Mouse (Mus musculus) neural tube, embryonic 11.5 days (tissue): Measurements from ENCODE around the gene Prkaca. TPM values are rescaled to one million over a fixed set of nuclear protein-coding genes. Genes with fewer than 3 reads are reported as not detected.
A peak's percentile ranks its signal among the peaks of the same experiment; 100 is the strongest.

Source experiments
- ATAC-seq: fragments of 200-750 bp; cut with Nextera tagmentation; 2 replicates; pipeline ENCODE4 v1.8.0; 2017; ENCODE audit warnings: moderate number of reproducible peaks, mild to moderate bottlenecking, moderate TSS enrichment, moderate library complexity; ENCODE audit not compliant: insufficient read depth, low FRiP score, low TSS enrichment
- DNase-seq: peaks from one replicate; pipeline ENCODE4 v3.0.0-alpha.2; 2015; ENCODE audit warnings: low spot score
- H3K27ac ChIP-seq: fragments of 300-500 bp; sonication (generic); 2 replicates; pipeline ENCODE4 v1.5.1; 2014; ENCODE audit warnings: low read depth, mild to moderate bottlenecking, low read length
- H3K27me3 ChIP-seq: fragments of 300-500 bp; sonication (generic); 2 replicates; pipeline ENCODE4 v1.6.1; 2014; ENCODE audit warnings: mild to moderate bottlenecking, low read length, mixed read lengths; ENCODE audit not compliant: control insufficient read depth, insufficient read depth
- H3K36me3 ChIP-seq: fragments of 300-500 bp; sonication (generic); 2 replicates; pipeline ENCODE4 v1.6.1; 2014; ENCODE audit warnings: mild to moderate bottlenecking, low read length, moderate library complexity, mixed read lengths; ENCODE audit not compliant: control insufficient read depth, insufficient read depth
- H3K4me1 ChIP-seq: fragments of 300-500 bp; sonication (generic); 2 replicates; pipeline ENCODE4 v1.6.1; 2014; ENCODE audit warnings: low read length, mixed read lengths; ENCODE audit not compliant: control insufficient read depth, insufficient read depth
- H3K4me2 ChIP-seq: fragments of 300-500 bp; sonication (generic); 2 replicates; pipeline ENCODE4 v1.6.1; 2014; ENCODE audit warnings: low read depth, mild to moderate bottlenecking, moderate library complexity
- H3K4me3 ChIP-seq: fragments of 300-500 bp; sonication (generic); 2 replicates; pipeline ENCODE4 v1.5.1; 2014; ENCODE audit warnings: low read depth, low read length
- H3K9ac ChIP-seq: fragments of 300-500 bp; sonication (generic); 2 replicates; pipeline ENCODE4 v1.6.1; 2014; ENCODE audit warnings: mild to moderate bottlenecking, low read length
- H3K9me3 ChIP-seq: fragments of 300-500 bp; sonication (generic); 2 replicates; pipeline ENCODE4 v1.6.1; 2016; ENCODE audit warnings: low read length; ENCODE audit not compliant: control insufficient read depth
- WGBS: fragments of 180-500 bp; shearing (Covaris S2); extraction: QIAGEN DNeasy Blood & Tissue Kit; methylation state at CpG from one replicate; pipeline ENCODE4 v1.1.7; 2014; 5-methylcytosine and 5-hydroxymethylcytosine counted together
- polyA plus RNA-seq: library from polyadenylated mRNA; unstranded; fragments of >200 nt; fragmentation: Nextera tagmentation; extraction: Ambion mirVana; gene quantifications from 2 replicates; pipeline ENCODE4 v1.2.1, GENCODE M21; 2014

Prkaca gene
- 154 and 171 TPM in 2 replicates for polyA plus RNA-seq

GRCm38 (mm10) chr8:83972150-83973120, at the start of gene Prkaca:
Gene Prkaca (plus strand): TSS chr8:83972993.
- Histone ChIP-seq H3K9ac (peak within 1 kb of the TSS; percentile 81), H3K4me1 (peaks cover 11% of the 10 kb centered on the region), H3K27ac (peak within 1 kb of the TSS; percentile 64), H3K4me2 (peak within 1 kb of the TSS; percentile 95), H3K27me3 (no peaks in the 10 kb centered on the region), H3K36me3 (peaks cover 2% of the 10 kb centered on the region), H3K4me3 (peak within 1 kb of the TSS; percentile 94), H3K9me3 (no peaks in the 10 kb centered on the region)
- WGBS, result under 1% methylated on average over 82 of the region's 94 CpGs
- DNase-seq (peak; percentile 99), ATAC-seq (peak; percentile 100)

- ATAC-seq, result no peak
- Histone ChIP-seq H3K4me2 (no peak overlapping the region), H3K36me3 (peaks cover 8% of the 10 kb centered on the region), H3K9me3 (no peaks in the 10 kb centered on the region), H3K4me1 (no peaks in the 10 kb centered on the region), H3K27ac (no peak overlapping the region), H3K27me3 (no peaks in the 10 kb centered on the region), H3K4me3 (no peak overlapping the region), H3K9ac (no peak overlapping the region)
- DNase-seq, result no peak
- 90% methylated on average over 5 of the region's 5 CpGs for WGBS
These were observed 48.2 kb upstream of the Prkaca start for GRCm38 (mm10) chr8:83924585-83924984.

GRCm38 (mm10) chr8:83926266-83926665, 46.5 kb upstream of the Prkaca start:
- Histone ChIP-seq H3K36me3 (peaks cover 11% of the 10 kb centered on the region), H3K9me3 (no peaks in the 10 kb centered on the region), H3K4me2 (no peak overlapping the region), H3K27ac (no peak overlapping the region), H3K4me3 (no peak overlapping the region), H3K9ac (no peak overlapping the region), H3K27me3 (no peaks in the 10 kb centered on the region), H3K4me1 (no peaks in the 10 kb centered on the region)
- WGBS, result 70% methylated on average over 7 of the region's 7 CpGs
- ATAC-seq, result no peak
- DNase-seq, result no peak

GRCm38 (mm10) chr8:83934222-83934621, 38.6 kb upstream of the Prkaca start:
- 89% methylated on average over 5 of the region's 5 CpGs for WGBS
- no peak overlapping the region for H3K9ac ChIP-seq
- H3K27ac ChIP-seq, result no peak overlapping the region
- H3K9me3 ChIP-seq, result no peaks in the 10 kb centered on the region
- H3K36me3 ChIP-seq, result peaks cover 32% of the 10 kb centered on the region
- H3K27me3 ChIP-seq, result no peaks in the 10 kb centered on the region
- ATAC-seq (no peak), DNase-seq (no peak)
- no peak overlapping the region for H3K4me3 ChIP-seq
- H3K4me2 ChIP-seq, result no peak overlapping the region
- no peaks in the 10 kb centered on the region for H3K4me1 ChIP-seq

- peaks cover 32% of the 10 kb centered on the region for H3K36me3 ChIP-seq
These were observed 37.8 kb upstream of the Prkaca start for GRCm38 (mm10) chr8:83934994-83935393.

GRCm38 (mm10) chr8:83935435-83935834, 37.4 kb upstream of the Prkaca start:
- no peaks in the 10 kb centered on the region for H3K4me1 ChIP-seq
- H3K4me2 ChIP-seq, result no peak overlapping the region
- DNase-seq (no peak), ATAC-seq (no peak)
- H3K4me3 ChIP-seq, result no peak overlapping the region
- H3K27me3 ChIP-seq, result no peaks in the 10 kb centered on the region
- H3K9ac ChIP-seq, result no peak overlapping the region
- peaks cover 32% of the 10 kb centered on the region for H3K36me3 ChIP-seq
- WGBS, result 88% methylated on average over 8 of the region's 8 CpGs
- H3K9me3 ChIP-seq, result no peaks in the 10 kb centered on the region
- H3K27ac ChIP-seq, result no peak overlapping the region

More at GRCm38 (mm10) chr8:83934994-83935393, 37.8 kb upstream of the Prkaca start:
- no peak for ATAC-seq
- Histone ChIP-seq H3K27me3 (no peaks in the 10 kb centered on the region), H3K4me3 (no peak overlapping the region), H3K9me3 (no peaks in the 10 kb centered on the region), H3K4me2 (no peak overlapping the region), H3K27ac (no peak overlapping the region), H3K9ac (no peak overlapping the region), H3K4me1 (no peaks in the 10 kb centered on the region)
- DNase-seq, result no peak
- 83% methylated on average over 2 of the region's 2 CpGs for WGBS

GRCm38 (mm10) chr8:83937645-83938044, 35.1 kb upstream of the Prkaca start:
- H3K27ac ChIP-seq, result no peak overlapping the region
- no peaks in the 10 kb centered on the region for H3K27me3 ChIP-seq
- no peaks in the 10 kb centered on the region for H3K4me1 ChIP-seq
- no peak overlapping the region for H3K4me3 ChIP-seq
- DNase-seq (no peak), ATAC-seq (no peak)
- peaks cover 26% of the 10 kb centered on the region for H3K36me3 ChIP-seq
- no peak overlapping the region for H3K4me2 ChIP-seq
- 89% methylated on average over 7 of the region's 7 CpGs for WGBS
- H3K9ac ChIP-seq, result no peak overlapping the region
- no peaks in the 10 kb centered on the region for H3K9me3 ChIP-seq

GRCm38 (mm10) chr8:83938330-83938729, 34.5 kb upstream of the Prkaca start:
- no peaks in the 10 kb centered on the region for H3K4me1 ChIP-seq
- no peak for DNase-seq
- H3K9me3 ChIP-seq, result no peaks in the 10 kb centered on the region
- peaks cover 25% of the 10 kb centered on the region for H3K36me3 ChIP-seq
- 94% methylated on average over 15 of the region's 15 CpGs for WGBS
- H3K27me3 ChIP-seq, result no peaks in the 10 kb centered on the region
- no peak overlapping the region for H3K9ac ChIP-seq
- H3K4me3 ChIP-seq, result no peak overlapping the region
- no peak for ATAC-seq
- no peak overlapping the region for H3K27ac ChIP-seq
- H3K4me2 ChIP-seq, result no peak overlapping the region
